Mouse (Mus musculus): ENCODE data around the gene Ergic1. TPM values are rescaled to one million over a fixed set of nuclear protein-coding genes. Genes with fewer than 3 reads are reported as not detected.

Gene Ergic1
- polyA plus RNA-seq, 1 experiment: 39.2 TPM

DNA sequence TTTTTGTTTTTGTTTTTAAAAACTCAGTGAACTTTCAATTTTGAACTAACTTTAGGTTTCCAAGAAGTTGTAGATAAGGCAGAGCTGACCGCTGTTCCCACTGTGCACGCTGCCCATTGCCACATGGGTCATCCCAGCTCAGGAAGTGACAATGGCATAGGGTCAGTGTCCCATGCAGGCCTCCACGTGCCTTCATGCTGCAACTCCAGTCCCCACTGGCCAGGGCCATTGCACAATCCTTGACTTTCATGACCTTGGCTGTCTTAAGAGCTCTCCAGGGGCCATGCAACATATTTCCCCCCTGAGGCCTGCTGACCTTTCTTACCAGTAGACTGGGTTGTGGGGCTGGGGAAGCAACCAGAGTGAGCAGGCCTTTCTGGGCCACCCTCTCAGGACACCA, 10.1 kb downstream of the Ergic1 start:
- DNase-seq (ENCODE audit: low read depth in 1 of 2, low spot score in 2 of 2): no peak
- 88% methylated on average over 3 of the region's 3 CpGs for WGBS
- no peaks in the 10 kb centered on the region; the same call in 1 of the 2 replicates for H3K4me1 ChIP-seq (ENCODE audit: control insufficient read depth, insufficient read depth, insufficient read length)

GRCm38 (mm10) chr17:26572265-26572664, 11.0 kb downstream of the Ergic1 start:
- TF ChIP-seq POLR2A (IDR thresholded peaks at IDR 0.05; ENCODE audit: low read depth, low read length) (no peak), CTCF (IDR thresholded peaks at IDR 0.05; ENCODE audit: extremely low read depth, insufficient read depth, insufficient read length, insufficient replicate concordance) (no peak)
- H3K4me1 ChIP-seq (ENCODE audit: control insufficient read depth, insufficient read depth, insufficient read length): no peaks in the 10 kb centered on the region; the same call in 1 of the 2 replicates
- no peaks in the 10 kb centered on the region; the same call in 1 of the 2 replicates for H3K36me3 ChIP-seq (ENCODE audit: control insufficient read depth, insufficient read depth, low read length)
- no peaks in the 10 kb centered on the region for H3K27me3 ChIP-seq (ENCODE audit: control insufficient read depth, insufficient read depth, low read length)
- no peak overlapping the region for H3K4me3 ChIP-seq (ENCODE audit: extremely low read depth, insufficient read depth, insufficient read length)
- peak in 1 of 2 experiments; percentile 44 for DNase-seq (ENCODE audit: low read depth in 1 of 2, low spot score in 2 of 2)
- no peak overlapping the region for H3K27ac ChIP-seq (ENCODE audit: insufficient read depth, low read length)
- 72% methylated on average over 11 of the region's 11 CpGs for WGBS

More for the DNA sequence above, 10.1 kb downstream of the Ergic1 start:
- H3K36me3 ChIP-seq (ENCODE audit: control insufficient read depth, insufficient read depth, low read length): no peaks in the 10 kb centered on the region; the same call in 1 of the 2 replicates
- H3K27ac ChIP-seq (ENCODE audit: insufficient read depth, low read length): 0 out of 2 replicates have a peak overlapping the region, but pooled peaks have one; percentile 2
- TF ChIP-seq CTCF (IDR thresholded peaks at IDR 0.05; ENCODE audit: extremely low read depth, insufficient read depth, insufficient read length, insufficient replicate concordance): no peak
- no peak for TF ChIP-seq POLR2A (IDR thresholded peaks at IDR 0.05; ENCODE audit: low read depth, low read length)
- H3K27me3 ChIP-seq (ENCODE audit: control insufficient read depth, insufficient read depth, low read length): no peaks in the 10 kb centered on the region
- H3K4me3 ChIP-seq (ENCODE audit: extremely low read depth, insufficient read depth, insufficient read length): no peak overlapping the region

DNA sequence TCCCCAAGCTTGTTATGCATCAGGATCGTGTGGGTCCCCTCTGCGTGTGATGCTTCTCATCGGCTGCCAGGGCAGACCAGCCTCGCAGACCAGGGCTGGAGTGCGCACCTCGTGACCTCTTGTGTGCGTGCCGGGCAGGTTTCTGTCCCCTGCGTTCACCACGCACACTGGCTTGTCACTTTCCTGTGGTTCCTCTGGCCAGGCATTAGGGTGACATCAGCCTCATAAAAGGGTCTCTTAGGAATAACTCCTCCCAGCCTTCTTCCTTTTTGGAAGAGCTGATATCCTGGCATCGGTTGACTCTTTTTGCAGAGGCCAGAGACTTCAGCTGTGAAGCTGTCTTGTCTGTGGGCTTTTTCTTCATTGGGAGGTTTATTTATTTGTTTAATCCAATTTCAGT, 12.8 kb downstream of the Ergic1 start:
- no peak for TF ChIP-seq CTCF (IDR thresholded peaks at IDR 0.05; ENCODE audit: extremely low read depth, insufficient read depth, insufficient read length, insufficient replicate concordance)
- TF ChIP-seq POLR2A (IDR thresholded peaks at IDR 0.05; ENCODE audit: low read depth, low read length): no peak
- Histone ChIP-seq H3K36me3 (ENCODE audit: control insufficient read depth, insufficient read depth, low read length) (no peaks in the 10 kb centered on the region), H3K4me3 (ENCODE audit: extremely low read depth, insufficient read depth, insufficient read length) (no peak overlapping the region), H3K4me1 (ENCODE audit: control insufficient read depth, insufficient read depth, insufficient read length) (no peaks in the 10 kb centered on the region; the same call in 1 of the 2 replicates), H3K27me3 (ENCODE audit: control insufficient read depth, insufficient read depth, low read length) (no peaks in the 10 kb centered on the region), H3K27ac (ENCODE audit: insufficient read depth, low read length) (no peak overlapping the region)
- 89% methylated on average over 11 of the region's 11 CpGs for WGBS
- no peak for DNase-seq (ENCODE audit: low read depth in 1 of 2, low spot score in 2 of 2)

- H3K36me3 ChIP-seq (ENCODE audit: control insufficient read depth, insufficient read depth, low read length): no peaks in the 10 kb centered on the region
- no peak for DNase-seq (ENCODE audit: low read depth in 1 of 2, low spot score in 2 of 2)
- H3K27ac ChIP-seq (ENCODE audit: insufficient read depth, low read length): no peak overlapping the region
- H3K4me1 ChIP-seq (ENCODE audit: control insufficient read depth, insufficient read depth, insufficient read length): no peaks in the 10 kb centered on the region; the same call in 1 of the 2 replicates
- H3K4me3 ChIP-seq (ENCODE audit: extremely low read depth, insufficient read depth, insufficient read length): no peak overlapping the region
- TF ChIP-seq CTCF (IDR thresholded peaks at IDR 0.05; ENCODE audit: extremely low read depth, insufficient read depth, insufficient read length, insufficient replicate concordance) (no peak), POLR2A (IDR thresholded peaks at IDR 0.05; ENCODE audit: low read depth, low read length) (no peak)
- H3K27me3 ChIP-seq (ENCODE audit: control insufficient read depth, insufficient read depth, low read length): no peaks in the 10 kb centered on the region
- 89% methylated on average over 5 of the region's 5 CpGs for WGBS
These were observed 13.4 kb downstream of the Ergic1 start for GRCm38 (mm10) chr17:26574701-26575100.

DNA sequence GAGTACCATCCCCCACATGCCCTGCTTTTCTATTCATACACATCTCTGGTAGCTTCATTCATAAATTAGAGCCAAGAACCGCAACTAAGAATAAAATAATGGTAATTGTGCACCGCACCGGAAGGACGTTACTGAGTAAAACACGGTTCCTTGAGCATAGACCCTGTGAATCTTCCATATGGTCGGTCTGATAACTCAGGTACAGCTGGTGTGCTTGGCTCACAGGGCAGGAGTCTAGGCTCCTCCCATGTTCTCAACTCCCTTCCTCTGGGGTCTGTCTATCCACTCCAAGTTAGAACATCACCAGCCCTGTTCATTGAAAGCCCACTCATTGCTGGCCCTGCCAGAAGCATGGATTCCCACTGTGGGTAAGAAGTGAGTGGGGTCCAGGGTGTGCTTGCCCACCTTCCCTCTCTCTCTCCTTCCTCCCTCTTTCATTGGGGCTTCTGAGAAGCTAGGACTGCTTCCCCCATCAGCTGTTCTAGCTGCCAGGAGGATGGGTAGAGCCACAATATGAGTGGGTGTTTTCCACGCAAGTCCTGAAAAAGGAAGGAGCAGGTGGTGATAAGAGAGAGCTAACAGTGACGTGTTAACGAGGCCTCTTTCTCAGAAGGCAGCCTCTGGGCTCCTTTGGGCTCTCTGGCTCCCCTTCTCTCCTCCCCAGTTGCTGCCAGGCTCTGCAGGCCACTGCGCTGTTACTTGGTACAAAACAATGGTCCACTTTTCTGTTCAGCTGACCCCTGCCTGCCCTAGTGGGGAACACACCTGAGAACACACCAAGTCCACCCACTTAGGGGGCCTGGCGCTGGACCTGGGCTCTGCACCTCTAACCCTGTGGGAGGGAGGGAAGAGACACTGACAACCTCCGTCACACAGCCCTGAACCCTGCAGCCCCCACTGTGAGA, 14.7 kb downstream of the Ergic1 start:
- Histone ChIP-seq H3K27ac (ENCODE audit: insufficient read depth, low read length) (no peak overlapping the region), H3K36me3 (ENCODE audit: control insufficient read depth, insufficient read depth, low read length) (no peaks in the 10 kb centered on the region), H3K27me3 (ENCODE audit: control insufficient read depth, insufficient read depth, low read length) (no peaks in the 10 kb centered on the region), H3K4me3 (ENCODE audit: extremely low read depth, insufficient read depth, insufficient read length) (no peak overlapping the region), H3K4me1 (ENCODE audit: control insufficient read depth, insufficient read depth, insufficient read length) (no peaks in the 10 kb centered on the region; the same call in 1 of the 2 replicates)
- DNase-seq (ENCODE audit: low read depth in 1 of 2, low spot score in 2 of 2): no peak
- 92% methylated on average over 12 of the region's 12 CpGs for WGBS
- no peak for TF ChIP-seq POLR2A (IDR thresholded peaks at IDR 0.05; ENCODE audit: low read depth, low read length)
- no peak for TF ChIP-seq CTCF (IDR thresholded peaks at IDR 0.05; ENCODE audit: extremely low read depth, insufficient read depth, insufficient read length, insufficient replicate concordance)

- no peak for TF ChIP-seq POLR2A (IDR thresholded peaks at IDR 0.05; ENCODE audit: low read depth, low read length)
- no peak for TF ChIP-seq CTCF (IDR thresholded peaks at IDR 0.05; ENCODE audit: extremely low read depth, insufficient read depth, insufficient read length, insufficient replicate concordance)
- H3K27ac ChIP-seq (ENCODE audit: insufficient read depth, low read length): no peak overlapping the region; the same call in 1 of the 2 replicates
- no peaks in the 10 kb centered on the region; the same call in 1 of the 2 replicates for H3K4me1 ChIP-seq (ENCODE audit: control insufficient read depth, insufficient read depth, insufficient read length)
- no peak for DNase-seq (ENCODE audit: low read depth in 1 of 2, low spot score in 2 of 2)
- no peaks in the 10 kb centered on the region for H3K27me3 ChIP-seq (ENCODE audit: control insufficient read depth, insufficient read depth, low read length)
- no peaks in the 10 kb centered on the region for H3K36me3 ChIP-seq (ENCODE audit: control insufficient read depth, insufficient read depth, low read length)
- 81% methylated on average over 7 of the region's 7 CpGs for WGBS
- H3K4me3 ChIP-seq (ENCODE audit: extremely low read depth, insufficient read depth, insufficient read length): no peak overlapping the region
These were observed 15.5 kb downstream of the Ergic1 start for GRCm38 (mm10) chr17:26576833-26577232.
